Mouse (Mus musculus): ENCODE measurements at regions not wholly inside any gene's neighbourhood (a gene's known extent, or its start where the extent isn't known, plus 50 kb on each side); places are given as distances from the start of the nearest gene placed in this dataset.
A peak's percentile ranks its signal among the peaks of the same experiment; 100 is the strongest.

GRCm38 (mm10) chr3:83689068-83689976 lies 76.8 kb upstream of the Sfrp2 start:
- DNase-seq (ENCODE audit: low read depth, low spot score): no peak

GRCm38 (mm10) chr3:83694505-83694904 lies 71.6 kb upstream of the Sfrp2 start:
- DNase-seq (ENCODE audit: low read depth, low spot score): no peak

GRCm38 (mm10) chr3:83699751-83700150 lies 66.4 kb upstream of the Sfrp2 start:
- DNase-seq (ENCODE audit: low read depth, low spot score): no peak

- DNase-seq (ENCODE audit: low read depth, low spot score): peak; percentile 60
These were observed 65.0 kb upstream of the Sfrp2 start for GRCm38 (mm10) chr3:83701075-83701474.

- peak; percentile 11 for DNase-seq (ENCODE audit: low read depth, low spot score)
These were observed 61.6 kb upstream of the Sfrp2 start for GRCm38 (mm10) chr3:83704559-83704958.

- DNase-seq (ENCODE audit: low read depth, low spot score): no peak
These were observed 60.9 kb upstream of the Sfrp2 start for GRCm38 (mm10) chr3:83705253-83705652.

- DNase-seq (ENCODE audit: low read depth, low spot score): no peak
These were observed 59.4 kb upstream of the Sfrp2 start for GRCm38 (mm10) chr3:83706531-83707243.

GRCm38 (mm10) chr3:83707278-83707677 lies 58.8 kb upstream of the Sfrp2 start:
- DNase-seq (ENCODE audit: low read depth, low spot score): no peak

GRCm38 (mm10) chr3:83708973-83709372 lies 57.1 kb upstream of the Sfrp2 start:
- DNase-seq (ENCODE audit: low read depth, low spot score): no peak

GRCm38 (mm10) chr3:83709531-83709930 lies 56.6 kb upstream of the Sfrp2 start:
- DNase-seq (ENCODE audit: low read depth, low spot score): no peak

GRCm38 (mm10) chr3:83710995-83711541 lies 55.1 kb upstream of the Sfrp2 start:
- no peak for DNase-seq (ENCODE audit: low read depth, low spot score)

GRCm38 (mm10) chr3:83712355-83712754 lies 53.8 kb upstream of the Sfrp2 start:
- no peak for DNase-seq (ENCODE audit: low read depth, low spot score)

- peak; percentile 29 for DNase-seq (ENCODE audit: low read depth, low spot score)
These were observed 51.5 kb upstream of the Sfrp2 start for GRCm38 (mm10) chr3:83714572-83714971.

All from 3T3-L1 (cell line).